Mouse (Mus musculus) lung, adult 18-20 months (tissue): Measurements from ENCODE around the gene Ercc4.
A peak's percentile ranks its signal among the peaks of the same experiment; 100 is the strongest.

ENCODE experiments used
- DNase-seq, 2 experiments: peaks; one replicate each; pipeline ENCODE4 v3.0.0; 2022; ENCODE audit warnings: mixed read lengths in 2 of 2

The Ercc4 gene

GRCm38 (mm10) chr16:13196626-13197025 lies 87.1 kb downstream of the Ercc4 start:
- no peak for DNase-seq

GRCm38 (mm10) chr16:13197293-13197692 lies 87.8 kb downstream of the Ercc4 start:
- DNase-seq, result peak; percentile 23 to 44

- no peak for DNase-seq
These were observed 89.7 kb downstream of the Ercc4 start for GRCm38 (mm10) chr16:13199204-13199603.
